Mouse (Mus musculus): ENCODE results near the gene Tssk6.
A peak's percentile ranks its signal among the peaks of the same experiment; 100 is the strongest.

Gene Tssk6

DNA sequence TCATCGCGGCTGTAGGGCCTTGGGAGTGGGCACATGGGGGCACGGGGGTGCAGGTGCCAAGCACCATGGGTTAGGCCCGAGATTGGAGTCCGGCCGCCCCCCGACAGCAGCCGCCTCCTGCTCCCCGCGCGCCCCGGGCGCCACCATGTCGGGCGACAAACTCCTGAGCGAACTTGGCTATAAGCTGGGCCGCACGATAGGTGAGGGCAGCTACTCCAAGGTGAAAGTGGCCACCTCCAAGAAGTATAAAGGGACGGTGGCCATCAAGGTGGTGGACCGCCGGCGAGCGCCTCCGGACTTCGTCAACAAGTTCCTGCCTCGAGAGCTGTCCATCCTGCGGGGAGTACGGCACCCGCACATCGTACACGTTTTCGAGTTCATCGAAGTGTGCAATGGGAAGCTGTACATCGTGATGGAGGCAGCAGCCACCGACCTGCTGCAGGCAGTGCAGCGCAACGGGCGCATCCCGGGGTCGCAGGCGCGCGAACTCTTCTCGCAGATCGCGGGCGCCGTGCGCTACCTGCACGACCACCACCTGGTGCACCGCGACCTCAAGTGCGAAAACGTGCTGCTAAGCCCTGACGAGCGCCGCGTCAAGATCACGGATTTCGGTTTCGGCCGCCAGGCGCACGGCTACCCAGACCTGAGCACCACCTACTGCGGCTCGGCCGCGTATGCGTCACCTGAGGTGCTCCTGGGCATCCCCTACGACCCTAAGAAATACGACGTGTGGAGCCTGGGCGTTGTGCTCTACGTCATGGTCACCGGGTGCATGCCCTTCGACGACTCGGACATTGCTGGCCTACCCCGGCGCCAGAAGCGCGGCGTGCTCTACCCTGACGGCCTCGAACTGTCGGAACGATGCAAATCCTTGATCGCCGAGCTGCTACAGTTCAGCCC lies at the start of gene Tssk6, which contains the start of the genes Ndufa13 and Yjefn3:
Tssk6 (plus strand) TSS at position 22 of the 900 bp plus-strand sequence.
Ndufa13 (minus strand) TSS at position 396 of the 900 bp plus-strand sequence.
Yjefn3 (minus strand) TSS at position 550 of the 900 bp plus-strand sequence.
- no peak for DNase-seq (ENCODE audit: extremely low read depth, insufficient read length, low spot score)

DNA sequence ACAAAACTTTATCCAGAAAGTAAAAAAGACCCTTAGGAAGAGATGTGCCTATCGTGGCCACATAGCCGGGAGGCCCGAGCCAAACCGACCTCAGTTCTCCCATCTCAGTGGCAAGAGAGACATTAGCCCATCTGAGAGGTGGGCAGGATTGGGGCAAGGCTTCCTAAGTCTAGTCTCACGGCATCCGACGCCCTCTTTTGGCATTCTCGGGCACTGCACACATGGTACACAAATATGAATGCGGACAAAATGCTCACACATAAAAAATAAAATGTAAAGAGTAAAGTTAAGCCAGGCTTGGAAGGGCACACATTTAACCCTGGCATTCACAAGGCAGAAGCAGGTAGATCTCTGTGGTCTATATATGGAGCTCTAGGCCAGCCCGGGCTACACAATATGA lies 48.1 kb upstream of the Tssk6 start:
- DNase-seq (ENCODE audit: extremely low read depth, insufficient read length, low spot score): no peak

DNA sequence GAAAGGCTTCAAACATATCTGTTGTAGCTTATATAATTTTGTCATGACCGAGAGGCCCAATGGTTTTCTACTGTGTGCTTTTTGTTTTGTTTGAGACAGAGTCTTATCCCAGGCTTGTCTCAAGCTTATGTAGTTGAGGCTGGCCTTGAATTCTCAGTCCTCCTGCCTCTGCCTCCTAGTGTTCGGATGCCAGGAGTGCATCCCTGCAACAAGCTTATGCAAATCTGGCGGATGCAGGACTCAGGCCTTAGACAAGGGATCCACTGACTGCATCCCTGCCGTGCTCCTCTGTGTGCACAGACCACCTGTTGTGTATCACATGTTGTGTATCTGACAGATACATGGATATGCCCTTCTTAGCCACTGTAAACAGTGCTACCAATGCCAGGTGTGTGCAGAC lies 41.2 kb upstream of the Tssk6 start:
- DNase-seq (ENCODE audit: extremely low read depth, insufficient read length, low spot score): no peak

- DNase-seq (ENCODE audit: extremely low read depth, insufficient read length, low spot score): no peak
Observed at GRCm38 (mm10) chr8:69861251-69861650, 40.7 kb upstream of the Tssk6 start.

DNA sequence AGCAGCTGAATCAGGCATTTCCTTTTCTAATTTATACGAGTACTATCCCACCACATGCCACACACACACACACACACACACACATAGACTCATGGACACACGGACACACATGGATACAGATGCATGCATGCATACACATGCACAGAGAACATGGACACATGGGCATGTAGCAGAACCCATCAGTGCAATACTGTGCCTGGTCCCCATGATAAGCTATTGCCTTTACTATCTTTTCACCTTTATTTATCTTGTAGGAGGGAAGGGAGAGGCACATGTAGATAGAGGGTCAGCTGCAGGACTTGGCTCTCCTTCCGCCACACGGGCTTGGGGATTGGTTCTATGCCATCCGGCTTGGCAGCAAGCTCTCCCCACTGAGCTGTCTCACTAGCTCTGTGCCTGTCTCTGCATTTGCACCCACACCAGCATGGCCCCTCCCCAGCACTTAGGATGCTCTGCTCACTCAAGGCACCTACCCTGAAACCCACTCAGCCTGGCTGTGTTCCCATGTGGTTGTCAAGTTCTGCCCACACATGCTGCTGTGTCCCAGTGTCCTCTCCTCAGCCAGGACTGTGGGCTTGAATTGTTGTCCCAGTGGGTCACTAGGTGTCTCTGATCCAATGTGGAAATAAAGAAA lies 38.5 kb upstream of the Tssk6 start:
- no peak for DNase-seq (ENCODE audit: extremely low read depth, insufficient read length, low spot score)

- no peak for DNase-seq (ENCODE audit: extremely low read depth, insufficient read length, low spot score)
Observed at GRCm38 (mm10) chr8:69864180-69864579, 37.8 kb upstream of the Tssk6 start.

DNA sequence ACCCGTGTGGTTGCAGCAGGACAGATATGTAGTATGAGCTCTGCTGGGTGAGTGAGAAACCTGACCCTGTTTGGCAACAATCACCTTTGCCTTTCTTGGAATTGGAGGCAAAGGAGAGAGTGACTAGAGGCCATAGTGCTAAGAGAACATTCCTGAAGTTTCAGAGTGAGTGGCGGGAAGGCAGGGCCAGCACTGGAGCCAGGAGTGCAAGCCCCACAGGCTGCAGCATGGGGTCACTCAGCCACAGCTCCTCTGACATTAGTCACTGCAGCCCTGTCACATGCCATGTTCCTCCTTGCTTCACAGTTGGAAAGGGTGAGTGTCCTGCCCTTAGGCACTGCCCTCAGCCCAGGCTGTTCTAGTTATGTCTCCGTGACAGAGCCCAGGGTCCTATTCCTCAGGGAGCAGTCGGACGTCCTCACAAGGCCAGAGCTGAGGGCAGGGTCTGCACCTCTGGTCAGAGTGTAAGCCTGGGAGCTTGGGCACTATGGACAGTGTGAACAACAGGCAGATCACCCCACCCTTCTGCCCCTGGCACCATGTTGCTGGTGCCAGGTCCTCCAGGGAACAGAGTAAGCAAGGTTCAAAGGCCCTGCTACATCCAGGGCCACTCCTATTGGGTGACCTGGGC lies 34.2 kb upstream of the Tssk6 start:
- DNase-seq (ENCODE audit: extremely low read depth, insufficient read length, low spot score): peak; percentile 76

GRCm38 (mm10) chr8:69870003-69870765 lies 31.8 kb upstream of the Tssk6 start:
- no peak for DNase-seq (ENCODE audit: extremely low read depth, insufficient read length, low spot score)

DNA sequence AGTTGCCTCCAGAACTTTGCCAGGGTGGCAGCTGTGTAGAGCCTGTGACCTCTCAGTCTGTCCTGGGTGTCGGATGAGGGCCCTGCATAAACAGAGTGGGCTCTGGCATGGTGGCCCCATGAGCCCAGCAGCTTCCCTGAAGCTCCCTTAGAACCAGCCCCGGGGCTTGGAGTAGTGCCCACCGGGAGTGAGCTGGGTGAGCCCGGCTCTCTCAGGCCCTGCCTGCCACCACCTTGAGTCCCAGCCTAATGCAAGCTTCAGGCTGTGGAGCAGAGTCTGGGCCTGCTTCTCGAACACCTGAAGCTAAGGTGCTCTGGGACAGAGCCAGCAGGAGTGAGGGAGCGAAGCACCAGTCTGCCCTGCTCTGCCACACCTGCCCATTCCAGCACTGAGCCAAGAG lies 31.1 kb upstream of the Tssk6 start:
- no peak for DNase-seq (ENCODE audit: extremely low read depth, insufficient read length, low spot score)

- no peak for DNase-seq (ENCODE audit: extremely low read depth, insufficient read length, low spot score)
Observed at GRCm38 (mm10) chr8:69874155-69874554, 27.8 kb upstream of the Tssk6 start.

DNA sequence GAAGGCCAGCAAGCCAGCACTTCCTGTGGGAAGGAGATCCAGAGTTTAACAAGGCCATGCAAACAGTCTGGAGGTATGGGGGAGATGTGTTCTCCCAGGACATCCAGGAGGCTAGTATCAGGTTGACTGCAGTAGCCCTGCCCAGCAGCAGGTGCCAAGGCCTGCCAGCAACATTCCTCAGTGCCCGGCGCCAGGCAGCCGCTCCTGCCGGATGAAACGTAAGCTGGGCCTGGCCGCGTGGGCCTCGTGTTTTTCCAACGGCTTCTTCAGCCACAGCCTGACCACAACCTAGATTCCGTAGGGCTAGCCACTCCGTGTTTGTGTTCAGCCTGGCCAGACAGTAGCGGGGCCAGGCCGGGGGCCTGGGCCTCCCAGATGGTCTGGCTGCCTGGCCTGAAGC lies 27.3 kb upstream of the Tssk6 start:
- DNase-seq (ENCODE audit: extremely low read depth, insufficient read length, low spot score): peak; percentile 84

GRCm38 (mm10) chr8:69876097-69876496 lies 25.9 kb upstream of the Tssk6 start:
- peak; percentile 55 for DNase-seq (ENCODE audit: extremely low read depth, insufficient read length, low spot score)

DNA sequence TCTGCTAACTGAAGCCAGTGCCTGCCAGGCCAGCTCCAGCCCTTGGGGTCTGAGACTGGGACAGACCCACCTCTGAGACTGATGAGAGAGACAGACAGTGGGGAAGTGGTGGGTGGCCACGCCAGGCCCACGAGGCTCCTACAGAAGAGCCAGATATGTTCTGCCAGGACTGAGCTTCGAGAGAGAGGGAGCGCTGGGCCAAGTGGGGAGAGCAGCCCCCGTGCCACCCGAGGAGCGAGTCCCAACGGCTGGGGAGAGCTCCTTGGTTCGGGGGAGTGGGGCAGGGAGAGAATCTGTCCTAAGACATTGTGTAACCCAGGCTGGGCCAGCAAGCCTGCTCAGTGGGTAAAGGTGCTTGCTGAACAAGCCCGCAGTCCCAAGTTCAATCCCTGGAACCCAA lies 25.0 kb upstream of the Tssk6 start:
- no peak for DNase-seq (ENCODE audit: extremely low read depth, insufficient read length, low spot score)

DNA sequence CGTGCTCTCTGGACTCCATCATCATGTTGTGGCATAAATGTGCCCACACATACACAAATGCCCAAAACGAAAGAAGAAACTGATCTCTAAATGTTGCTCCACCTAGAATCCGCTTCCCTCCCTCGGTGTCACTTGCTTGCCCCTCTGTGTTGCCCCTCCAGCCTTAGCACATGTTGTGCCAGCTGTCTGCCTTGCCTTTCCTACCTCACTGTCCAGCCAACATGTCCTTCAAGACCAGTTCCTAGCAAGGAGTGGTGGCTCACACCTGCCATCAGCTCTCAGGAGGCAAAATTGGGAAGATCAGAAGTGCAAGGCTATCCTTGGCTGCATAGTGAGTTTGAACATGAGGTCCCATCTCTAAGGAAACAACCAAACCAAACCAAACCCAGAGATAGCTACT lies 24.6 kb upstream of the Tssk6 start:
- no peak for DNase-seq (ENCODE audit: extremely low read depth, insufficient read length, low spot score)

- no peak for DNase-seq (ENCODE audit: extremely low read depth, insufficient read length, low spot score)
Observed at GRCm38 (mm10) chr8:69877992-69878391, 24.0 kb upstream of the Tssk6 start.

DNA sequence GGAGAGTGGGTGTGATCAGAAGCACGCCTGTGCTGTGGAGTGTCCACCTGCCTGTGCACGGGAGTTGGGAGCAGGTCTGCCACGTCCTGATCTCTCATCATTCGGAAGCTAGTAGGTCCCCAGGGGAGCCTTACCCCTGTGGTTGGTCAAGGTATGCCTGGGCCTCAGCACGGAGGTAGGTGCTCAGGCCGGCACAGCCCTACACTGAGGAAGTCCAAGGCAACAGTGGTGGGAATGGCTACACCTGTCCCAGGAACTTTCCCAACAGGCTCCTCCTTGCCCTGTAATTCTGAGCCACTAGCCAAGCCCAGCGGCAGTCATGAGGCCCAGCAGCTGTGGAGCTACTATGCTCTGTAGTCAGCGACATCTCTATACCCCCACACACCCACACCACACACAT lies 22.3 kb upstream of the Tssk6 start:
- no peak for DNase-seq (ENCODE audit: extremely low read depth, insufficient read length, low spot score)

- DNase-seq (ENCODE audit: extremely low read depth, insufficient read length, low spot score): no peak
Observed at GRCm38 (mm10) chr8:69880841-69881240, 21.1 kb upstream of the Tssk6 start.

- DNase-seq (ENCODE audit: extremely low read depth, insufficient read length, low spot score): no peak
Observed at GRCm38 (mm10) chr8:69881261-69881865, 20.6 kb upstream of the Tssk6 start.

GRCm38 (mm10) chr8:69882021-69882756 lies 19.8 kb upstream of the Tssk6 start:
- no peak for DNase-seq (ENCODE audit: extremely low read depth, insufficient read length, low spot score)
